Mouse (Mus musculus): ENCODE results near the gene Fancc. TPM values are rescaled to one million over a fixed set of nuclear protein-coding genes. Genes with fewer than 3 reads are reported as not detected.

The Fancc gene
- polyA plus RNA-seq, 1 experiment = 0.19 TPM

- no peaks in the 10 kb centered on the region for H3K36me3 ChIP-seq (replicated peaks; ENCODE audit: low read length)
- TF ChIP-seq FLI1 (IDR thresholded peaks at IDR 0.05; ENCODE audit: low read length) = no peak
- TF ChIP-seq GATA1 (IDR thresholded peaks at IDR 0.05; ENCODE audit: borderline replicate concordance, low read length) = no peak
- peaks cover 40% of the 10 kb centered on the region for H3K27me3 ChIP-seq (replicated peaks)
- H3K4me3 ChIP-seq (replicated peaks) = no peak overlapping the region
- peaks cover 8% of the 10 kb centered on the region for H3K9me3 ChIP-seq
- peaks cover 3% of the 10 kb centered on the region; the same call in 1 of the 2 replicates for H3K4me1 ChIP-seq
These were observed 2.4 kb upstream of the Fancc start for GRCm38 (mm10) chr13:63499489-63499888.

- no peak overlapping the region for H3K4me3 ChIP-seq (replicated peaks)
- H3K36me3 ChIP-seq (replicated peaks; ENCODE audit: low read length) = no peaks in the 10 kb centered on the region
- TF ChIP-seq FLI1 (IDR thresholded peaks at IDR 0.05; ENCODE audit: low read length) = no peak
- TF ChIP-seq GATA1 (IDR thresholded peaks at IDR 0.05; ENCODE audit: borderline replicate concordance, low read length) = no peak
- no peaks in the 10 kb centered on the region for H3K4me1 ChIP-seq
- H3K27me3 ChIP-seq (replicated peaks) = peaks cover 35% of the 10 kb centered on the region
- H3K9me3 ChIP-seq = no peaks in the 10 kb centered on the region; the same call in 1 of the 2 replicates
These were observed 9.4 kb downstream of the Fancc start for GRCm38 (mm10) chr13:63487707-63488042.

GRCm38 (mm10) chr13:63486791-63487706 is 10.0 kb downstream of the Fancc start:
- no peaks in the 10 kb centered on the region for H3K36me3 ChIP-seq (replicated peaks; ENCODE audit: low read length)
- no peak for TF ChIP-seq FLI1 (IDR thresholded peaks at IDR 0.05; ENCODE audit: low read length)
- TF ChIP-seq GATA1 (IDR thresholded peaks at IDR 0.05; ENCODE audit: borderline replicate concordance, low read length) = no peak
- H3K27me3 ChIP-seq (replicated peaks) = peaks cover 32% of the 10 kb centered on the region
- no peak overlapping the region for H3K4me3 ChIP-seq (replicated peaks)
- H3K9me3 ChIP-seq = no peaks in the 10 kb centered on the region; the same call in 1 of the 2 replicates
- no peaks in the 10 kb centered on the region for H3K4me1 ChIP-seq

GRCm38 (mm10) chr13:63475356-63475755 is 21.7 kb downstream of the Fancc start:
- no peak for TF ChIP-seq GATA1 (IDR thresholded peaks at IDR 0.05; ENCODE audit: borderline replicate concordance, low read length)
- no peak for TF ChIP-seq FLI1 (IDR thresholded peaks at IDR 0.05; ENCODE audit: low read length)
- no peaks in the 10 kb centered on the region for H3K9me3 ChIP-seq
- H3K27me3 ChIP-seq (replicated peaks) = no peaks in the 10 kb centered on the region
- H3K4me3 ChIP-seq (replicated peaks) = no peak overlapping the region
- no peaks in the 10 kb centered on the region for H3K4me1 ChIP-seq
- H3K36me3 ChIP-seq (replicated peaks; ENCODE audit: low read length) = no peaks in the 10 kb centered on the region

- H3K4me1 ChIP-seq = no peaks in the 10 kb centered on the region
- no peaks in the 10 kb centered on the region for H3K9me3 ChIP-seq
- H3K27me3 ChIP-seq (replicated peaks) = peaks cover 9% of the 10 kb centered on the region
- H3K4me3 ChIP-seq (replicated peaks) = no peak overlapping the region
- TF ChIP-seq FLI1 (IDR thresholded peaks at IDR 0.05; ENCODE audit: low read length) (no peak), GATA1 (IDR thresholded peaks at IDR 0.05; ENCODE audit: borderline replicate concordance, low read length) (no peak)
- H3K36me3 ChIP-seq (replicated peaks; ENCODE audit: low read length) = no peaks in the 10 kb centered on the region
These were observed 44.2 kb downstream of the Fancc start for GRCm38 (mm10) chr13:63452898-63453297.

- TF ChIP-seq FLI1 (IDR thresholded peaks at IDR 0.05; ENCODE audit: low read length) = no peak
- TF ChIP-seq GATA1 (IDR thresholded peaks at IDR 0.05; ENCODE audit: borderline replicate concordance, low read length) = no peak
- H3K4me3 ChIP-seq (replicated peaks) = no peak overlapping the region
These were observed 45.9 kb downstream of the Fancc start for GRCm38 (mm10) chr13:63451140-63451539.

GRCm38 (mm10) chr13:63445419-63445818 is 51.7 kb downstream of the Fancc start:
- Histone ChIP-seq H3K27me3 (replicated peaks) (peaks cover 2% of the 10 kb centered on the region), H3K9me3 (no peaks in the 10 kb centered on the region), H3K4me1 (no peaks in the 10 kb centered on the region), H3K4me3 (replicated peaks) (no peak overlapping the region), H3K36me3 (replicated peaks; ENCODE audit: low read length) (no peaks in the 10 kb centered on the region)
- TF ChIP-seq FLI1 (IDR thresholded peaks at IDR 0.05; ENCODE audit: low read length) = no peak
- TF ChIP-seq GATA1 (IDR thresholded peaks at IDR 0.05; ENCODE audit: borderline replicate concordance, low read length) = no peak

More at GRCm38 (mm10) chr13:63451140-63451539, 45.9 kb downstream of the Fancc start:
- Histone ChIP-seq H3K9me3 (no peaks in the 10 kb centered on the region), H3K36me3 (replicated peaks; ENCODE audit: low read length) (no peaks in the 10 kb centered on the region), H3K4me1 (no peaks in the 10 kb centered on the region), H3K27me3 (replicated peaks) (peaks cover 9% of the 10 kb centered on the region)

- no peak for TF ChIP-seq GATA1 (IDR thresholded peaks at IDR 0.05; ENCODE audit: borderline replicate concordance, low read length)
- no peak for TF ChIP-seq FLI1 (IDR thresholded peaks at IDR 0.05; ENCODE audit: low read length)
- H3K4me3 ChIP-seq (replicated peaks) = no peak overlapping the region
- no peaks in the 10 kb centered on the region for H3K9me3 ChIP-seq
- peaks cover 7% of the 10 kb centered on the region for H3K27me3 ChIP-seq (replicated peaks)
- peaks cover 11% of the 10 kb centered on the region for H3K4me1 ChIP-seq
- no peaks in the 10 kb centered on the region for H3K36me3 ChIP-seq (replicated peaks; ENCODE audit: low read length)
These were observed 64.3 kb downstream of the Fancc start for GRCm38 (mm10) chr13:63432759-63433158.

- H3K4me1 ChIP-seq = peaks cover 11% of the 10 kb centered on the region
- no peaks in the 10 kb centered on the region for H3K36me3 ChIP-seq (replicated peaks; ENCODE audit: low read length)
- H3K4me3 ChIP-seq (replicated peaks) = peak overlapping the region; percentile 95
- H3K9me3 ChIP-seq = no peaks in the 10 kb centered on the region
- H3K27me3 ChIP-seq (replicated peaks) = peaks cover 7% of the 10 kb centered on the region
- no peak for TF ChIP-seq FLI1 (IDR thresholded peaks at IDR 0.05; ENCODE audit: low read length)
- TF ChIP-seq GATA1 (IDR thresholded peaks at IDR 0.05; ENCODE audit: borderline replicate concordance, low read length) = no peak
These were observed 65.3 kb downstream of the Fancc start for GRCm38 (mm10) chr13:63431857-63432191.
